ENCODE assay signal across 8 mouse cellular contexts in genomic region chr2:32966184-32966688, GRCm38 (mm10). TPM values are rescaled to one million over a fixed set of nuclear protein-coding genes. Genes with fewer than 3 reads are reported as not detected.
A peak's percentile ranks its signal among the peaks of the same experiment; 100 is the strongest.
DNase-seq lines count a peak whose midpoint lies in the region; ATAC-seq and TF ChIP-seq lines count a peak whose summit lies in the region.

No protein-coding gene starts in this region.

- WGBS in kidney, postnatal 0 days: 9% methylated on average over 13 of the region's 13 CpGs
- WGBS in hindbrain, embryonic 16.5 days: 9% methylated on average over 13 of the region's 13 CpGs
- 11% methylated on average over 13 of the region's 13 CpGs for WGBS in midbrain, embryonic 16.5 days

- H3K4me3 ChIP-seq in kidney, postnatal 0 days (replicated peaks; ENCODE audit: low read depth, low read length): peak overlapping the region; percentile 51
- peak overlapping the region; percentile 71 for H3K4me3 ChIP-seq in hindbrain, embryonic 16.5 days (ENCODE audit: low read length)
- peak overlapping the region; percentile 63 for H3K4me3 ChIP-seq in midbrain, embryonic 16.5 days (ENCODE audit: low read depth, low read length)

- peak overlapping the region; percentile 69 for H3K9ac ChIP-seq in kidney, postnatal 0 days (ENCODE audit: low read depth, low read length)
- peak overlapping the region; percentile 86 for H3K9ac ChIP-seq in hindbrain, embryonic 16.5 days (ENCODE audit: low read depth, low read length)
- H3K9ac ChIP-seq in midbrain, embryonic 16.5 days (ENCODE audit: low read depth, low read length): peak overlapping the region; percentile 79

- H3K4me1 ChIP-seq in kidney, postnatal 0 days (replicated peaks; ENCODE audit: insufficient read depth, low read length): peaks cover 5% of the 10 kb centered on the region
- peaks cover 26% of the 10 kb centered on the region for H3K4me1 ChIP-seq in hindbrain, embryonic 16.5 days (ENCODE audit: control insufficient read depth, insufficient read depth, low read depth, low read length)
- H3K4me1 ChIP-seq in midbrain, embryonic 16.5 days (ENCODE audit: control insufficient read depth, insufficient read depth, low read length): peaks cover 27% of the 10 kb centered on the region

- H3K27me3 ChIP-seq in kidney, postnatal 0 days (ENCODE audit: insufficient read depth, low read length): no peaks in the 10 kb centered on the region
- H3K27me3 ChIP-seq in hindbrain, embryonic 16.5 days (replicated peaks; ENCODE audit: control insufficient read depth, insufficient read depth, low read length): no peaks in the 10 kb centered on the region
- H3K27me3 ChIP-seq in midbrain, embryonic 16.5 days (ENCODE audit: control insufficient read depth, insufficient read depth, low read depth, low read length): no peaks in the 10 kb centered on the region

- H3K9me3 ChIP-seq in kidney, postnatal 0 days (replicated peaks; ENCODE audit: low read length): no peaks in the 10 kb centered on the region
- H3K9me3 ChIP-seq in hindbrain, embryonic 16.5 days (ENCODE audit: control insufficient read depth, low read length): no peaks in the 10 kb centered on the region
- H3K9me3 ChIP-seq in midbrain, embryonic 16.5 days (replicated peaks; ENCODE audit: control insufficient read depth, low read length, poor library complexity, severe bottlenecking): no peaks in the 10 kb centered on the region

- DNase-seq in kidney, postnatal 0 days (ENCODE audit: low spot score): no peak
- no peak for DNase-seq in kidney, postnatal 10 days
- peak; percentile 43 for DNase-seq in c-Kit-positive CD71-positive TER-119-positive erythroid progenitor cells, embryonic 14.5 days (ENCODE audit: low spot score)
- no peak for DNase-seq in thymus, postnatal 36 days
- DNase-seq in spleen, adult 12 weeks (ENCODE audit: low spot score): no peak
- DNase-seq in cerebellum, adult 11-12 months: no peak

- H3K36me3 ChIP-seq in kidney, postnatal 0 days (ENCODE audit: insufficient read depth, low read length): peaks cover 20% of the 10 kb centered on the region; the same call in 1 of the 2 replicates
- peaks cover 7% of the 10 kb centered on the region; the same call in 1 of the 2 replicates for H3K36me3 ChIP-seq in hindbrain, embryonic 16.5 days (ENCODE audit: control insufficient read depth, insufficient read depth, low read length)
- peaks cover 12% of the 10 kb centered on the region; the same call in 1 of the 2 replicates for H3K36me3 ChIP-seq in midbrain, embryonic 16.5 days (ENCODE audit: control insufficient read depth, insufficient read depth, low read length)

- H3K27ac ChIP-seq in kidney, postnatal 0 days: peak overlapping the region; percentile 96
- H3K27ac ChIP-seq in hindbrain, embryonic 16.5 days (ENCODE audit: low read depth, low read length): peak overlapping the region; percentile 96
- H3K27ac ChIP-seq in midbrain, embryonic 16.5 days (ENCODE audit: low read length): peak overlapping the region; percentile 94

- TF ChIP-seq CTCF in kidney, postnatal 0 days (IDR thresholded peaks at IDR 0.05; ENCODE audit: low read depth): no peak

- ATAC-seq in kidney, postnatal 0 days (replicated peaks; ENCODE audit: low FRiP score, low read depth): no peak
- no peak; the same call in 1 of the 2 replicates for ATAC-seq in hindbrain, embryonic 16.5 days
- no peak for ATAC-seq in midbrain, embryonic 16.5 days

- H3K4me2 ChIP-seq in kidney, postnatal 0 days (ENCODE audit: low read length): peak overlapping the region; percentile 69
- H3K4me2 ChIP-seq in hindbrain, embryonic 16.5 days (ENCODE audit: low read length): peak overlapping the region; percentile 87
- H3K4me2 ChIP-seq in midbrain, embryonic 16.5 days (ENCODE audit: low read length): peak overlapping the region; percentile 86

RNA-seq across cellular contexts. Expression of gene Lrsam1, which starts 4.8 kb away (rescaled TPM):
- 8.6 and 9.0 TPM in 2 replicates for polyA plus RNA-seq in kidney, postnatal 0 days (2015; fragmentation: Nextera tagmentation; extraction: Ambion mirVana)
- 24.5 and 28.3 TPM in 2 replicates for polyA plus RNA-seq in hindbrain, embryonic 16.5 days (2015; fragmentation: Nextera tagmentation; extraction: Ambion mirVana)
- polyA plus RNA-seq in midbrain, embryonic 16.5 days (2015; fragmentation: Nextera tagmentation; extraction: Ambion mirVana): 24.7 and 29.0 TPM in 2 replicates

RNA-seq across cellular contexts. Expression of gene Rpl12, which starts 4.9 kb away (rescaled TPM):
- polyA plus RNA-seq in kidney, postnatal 0 days (2015; fragmentation: Nextera tagmentation; extraction: Ambion mirVana): 173 and 195 TPM in 2 replicates
- 78.7 and 85.4 TPM in 2 replicates for polyA plus RNA-seq in hindbrain, embryonic 16.5 days (2015; fragmentation: Nextera tagmentation; extraction: Ambion mirVana)
- 76.2 and 81.9 TPM in 2 replicates for polyA plus RNA-seq in midbrain, embryonic 16.5 days (2015; fragmentation: Nextera tagmentation; extraction: Ambion mirVana)

RNA-seq across cellular contexts. Expression of gene Slc2a8, which starts 15.6 kb away (rescaled TPM):
- 36.8 and 37.1 TPM in 2 replicates for polyA plus RNA-seq in kidney, postnatal 0 days (2015; fragmentation: Nextera tagmentation; extraction: Ambion mirVana)
- polyA plus RNA-seq in hindbrain, embryonic 16.5 days (2015; fragmentation: Nextera tagmentation; extraction: Ambion mirVana): 23.2 and 26.0 TPM in 2 replicates
- 20.7 and 21.7 TPM in 2 replicates for polyA plus RNA-seq in midbrain, embryonic 16.5 days (2015; fragmentation: Nextera tagmentation; extraction: Ambion mirVana)
